Mouse (Mus musculus) midbrain, embryonic 11.5 days (tissue): ENCODE measurements around the gene Ank3. TPM values are rescaled to one million over a fixed set of nuclear protein-coding genes. Genes with fewer than 3 reads are reported as not detected.

ENCODE experiments used
- ATAC-seq: fragments of 200-750 bp; cut with Nextera tagmentation; 2 replicates; pipeline ENCODE4 v1.8.0; 2017; ENCODE audit warnings: moderate TSS enrichment, moderate library complexity; ENCODE audit not compliant: low FRiP score
- DNase-seq: peaks from one replicate; pipeline ENCODE4 v3.0.0; 2015; ENCODE audit warnings: low spot score; ENCODE audit errors: missing footprints
- H3K27ac ChIP-seq: fragments of 300-500 bp; sonication (generic); 2 replicates; pipeline ENCODE4 v1.5.1; 2014; ENCODE audit warnings: low read depth, low read length
- H3K27me3 ChIP-seq: fragments of 300-500 bp; sonication (generic); 2 replicates; pipeline ENCODE4 v1.6.1; 2014; ENCODE audit warnings: mild to moderate bottlenecking, low read length, moderate library complexity, mixed read lengths; ENCODE audit not compliant: control insufficient read depth, insufficient read depth
- H3K36me3 ChIP-seq: fragments of 300-500 bp; sonication (generic); 2 replicates; pipeline ENCODE4 v1.6.1; 2014; ENCODE audit warnings: mild to moderate bottlenecking, low read length, moderate library complexity, mixed read lengths; ENCODE audit not compliant: control insufficient read depth, insufficient read depth
- H3K4me1 ChIP-seq: fragments of 300-500 bp; sonication (generic); 2 replicates; pipeline ENCODE4 v1.6.1; 2014; ENCODE audit warnings: low read length; ENCODE audit not compliant: control insufficient read depth, insufficient read depth
- H3K4me2 ChIP-seq: fragments of 300-500 bp; sonication (generic); 2 replicates; pipeline ENCODE4 v1.6.1; 2014; ENCODE audit warnings: mild to moderate bottlenecking, moderate library complexity
- H3K4me3 ChIP-seq: fragments of 300-500 bp; sonication (generic); 2 replicates; pipeline ENCODE4 v1.5.1; 2014; ENCODE audit warnings: low read depth, low read length
- H3K9ac ChIP-seq: fragments of 300-500 bp; sonication (generic); 2 replicates; pipeline ENCODE4 v1.6.1; 2014; ENCODE audit warnings: low read length
- H3K9me3 ChIP-seq: fragments of 300-500 bp; sonication (generic); 2 replicates; pipeline ENCODE4 v1.6.1; 2016; ENCODE audit warnings: low read length; ENCODE audit not compliant: control insufficient read depth
- WGBS: fragments of 180-500 bp; shearing (Covaris S2); extraction: QIAGEN DNeasy Blood & Tissue Kit; methylation state at CpG from one replicate; pipeline ENCODE4 v1.1.7; 2014; 5-methylcytosine and 5-hydroxymethylcytosine counted together
- polyA plus RNA-seq: library from polyadenylated mRNA; unstranded; fragments of >200 nt; fragmentation: Nextera tagmentation; extraction: Ambion mirVana; gene quantifications from 2 replicates; pipeline ENCODE4 v1.2.1, GENCODE M21; 2014

The Ank3 gene
- polyA plus RNA-seq, 1 experiment from 2014 or later, result 58.8 TPM

GRCm38 (mm10) chr10:69690961-69691451 lies 292.4 kb downstream of the Ank3 start:
- Histone ChIP-seq H3K36me3 (no peaks in the 10 kb centered on the region), H3K9ac (peak overlapping the region; percentile 36; the same call in 1 of the 2 replicates), H3K9me3 (no peaks in the 10 kb centered on the region), H3K27me3 (no peaks in the 10 kb centered on the region), H3K4me3 (no peak overlapping the region), H3K4me2 (peak overlapping the region; percentile 35), H3K4me1 (peaks cover 16% of the 10 kb centered on the region), H3K27ac (peak overlapping the region; percentile 40; the same call in 1 of the 2 replicates)
- peak; percentile 61 for ATAC-seq
- WGBS, result 12% methylated on average over 6 of the region's 6 CpGs
- DNase-seq, result no peak

- ATAC-seq, result no peak
- H3K27ac ChIP-seq, result no peak overlapping the region
- 82% methylated on average over 9 of the region's 9 CpGs for WGBS
- H3K36me3 ChIP-seq, result no peaks in the 10 kb centered on the region
- H3K9ac ChIP-seq, result no peak overlapping the region
- no peak overlapping the region for H3K4me3 ChIP-seq
- DNase-seq, result no peak
- H3K4me2 ChIP-seq, result no peak overlapping the region
- H3K4me1 ChIP-seq, result peaks cover 4% of the 10 kb centered on the region
- H3K27me3 ChIP-seq, result no peaks in the 10 kb centered on the region
- no peaks in the 10 kb centered on the region for H3K9me3 ChIP-seq
These were observed 297.4 kb downstream of the Ank3 start for GRCm38 (mm10) chr10:69696019-69696418.

- no peak overlapping the region for H3K27ac ChIP-seq
- 94% methylated on average over 1 of the region's 1 CpGs for WGBS
- H3K36me3 ChIP-seq, result no peaks in the 10 kb centered on the region
- DNase-seq (no peak), ATAC-seq (no peak)
- no peak overlapping the region for H3K4me3 ChIP-seq
- no peak overlapping the region for H3K9ac ChIP-seq
- H3K4me1 ChIP-seq, result no peaks in the 10 kb centered on the region
- no peaks in the 10 kb centered on the region for H3K9me3 ChIP-seq
- H3K27me3 ChIP-seq, result no peaks in the 10 kb centered on the region
- H3K4me2 ChIP-seq, result no peak overlapping the region
These were observed 300.1 kb downstream of the Ank3 start for GRCm38 (mm10) chr10:69698699-69699098.

- Histone ChIP-seq H3K4me3 (no peak overlapping the region), H3K27ac (no peak overlapping the region), H3K36me3 (no peaks in the 10 kb centered on the region), H3K27me3 (no peaks in the 10 kb centered on the region), H3K9me3 (no peaks in the 10 kb centered on the region), H3K9ac (no peak overlapping the region), H3K4me1 (peaks cover 9% of the 10 kb centered on the region), H3K4me2 (no peak overlapping the region)
- 0 out of 2 replicates have a peak, but pooled peaks have one; percentile 36 for ATAC-seq
- WGBS, result 52% methylated on average over 4 of the region's 4 CpGs
- DNase-seq, result no peak
These were observed 302.7 kb downstream of the Ank3 start for GRCm38 (mm10) chr10:69701226-69701625.

GRCm38 (mm10) chr10:69705806-69706768 lies 307.5 kb downstream of the Ank3 start:
- ATAC-seq, result peak; percentile 74
- H3K4me2 ChIP-seq, result peak overlapping the region; percentile 61
- no peaks in the 10 kb centered on the region for H3K9me3 ChIP-seq
- 5% methylated on average over 17 of the region's 17 CpGs for WGBS
- peak overlapping the region; percentile 67 for H3K27ac ChIP-seq
- H3K27me3 ChIP-seq, result no peaks in the 10 kb centered on the region
- peak overlapping the region; percentile 30 for H3K4me3 ChIP-seq
- no peaks in the 10 kb centered on the region for H3K36me3 ChIP-seq
- H3K4me1 ChIP-seq, result peaks cover 27% of the 10 kb centered on the region
- H3K9ac ChIP-seq, result peak overlapping the region; percentile 70
- peak; percentile 92 for DNase-seq

- DNase-seq (no peak), ATAC-seq (no peak)
- Histone ChIP-seq H3K36me3 (no peaks in the 10 kb centered on the region), H3K4me2 (peak overlapping the region; percentile 61), H3K9ac (peak overlapping the region; percentile 70), H3K27ac (peak overlapping the region; percentile 67; the same call in 1 of the 2 replicates), H3K4me1 (peaks cover 27% of the 10 kb centered on the region), H3K27me3 (no peaks in the 10 kb centered on the region), H3K4me3 (peak overlapping the region; percentile 30), H3K9me3 (no peaks in the 10 kb centered on the region)
- 14% methylated on average over 14 of the region's 14 CpGs for WGBS
These were observed 308.5 kb downstream of the Ank3 start for GRCm38 (mm10) chr10:69706851-69707788.

- no peaks in the 10 kb centered on the region for H3K9me3 ChIP-seq
- DNase-seq (no peak), ATAC-seq (no peak)
- no peak overlapping the region for H3K4me3 ChIP-seq
- WGBS, result 79% methylated on average over 11 of the region's 11 CpGs
- no peaks in the 10 kb centered on the region for H3K36me3 ChIP-seq
- no peaks in the 10 kb centered on the region for H3K27me3 ChIP-seq
- H3K9ac ChIP-seq, result no peak overlapping the region; the same call in 1 of the 2 replicates
- peak overlapping the region; percentile 61 for H3K4me2 ChIP-seq
- no peak overlapping the region for H3K27ac ChIP-seq
- peaks cover 27% of the 10 kb centered on the region for H3K4me1 ChIP-seq
These were observed 309.4 kb downstream of the Ank3 start for GRCm38 (mm10) chr10:69707844-69708550.

GRCm38 (mm10) chr10:69709631-69710030 lies 311.1 kb downstream of the Ank3 start:
- 86% methylated on average over 2 of the region's 2 CpGs for WGBS
- DNase-seq (no peak), ATAC-seq (no peak)
- H3K4me2 ChIP-seq, result no peak overlapping the region
- H3K4me1 ChIP-seq, result peaks cover 27% of the 10 kb centered on the region
- H3K27ac ChIP-seq, result no peak overlapping the region
- H3K9me3 ChIP-seq, result no peaks in the 10 kb centered on the region
- H3K36me3 ChIP-seq, result no peaks in the 10 kb centered on the region
- no peaks in the 10 kb centered on the region for H3K27me3 ChIP-seq
- H3K9ac ChIP-seq, result no peak overlapping the region
- no peak overlapping the region for H3K4me3 ChIP-seq
